Mouse (Mus musculus): Measurements from ENCODE around the gene Zbtb12. TPM values are rescaled to one million over a fixed set of nuclear protein-coding genes. Genes with fewer than 3 reads are reported as not detected.
"Not testable (repeated sequence)": the region's sequence is repeated elsewhere in the genome, so short reads cannot be mapped to it uniquely, and the experiment has no call there.

Gene Zbtb12
- total RNA-seq, 2 experiments from 2014 or later, result 35.4 to 38.3 TPM

- intact Hi-C loops (cut with DNase I), result no loop called here
- DNase-seq, result peak; percentile 46
Measured at GRCm38 (mm10) chr17:34899053-34899889, 20.0 kb downstream of the Zbtb12 start.

GRCm38 (mm10) chr17:34899890-34900243 is 20.6 kb downstream of the Zbtb12 start:
- DNase-seq, result no peak

GRCm38 (mm10) chr17:34900826-34901225 is 21.5 kb downstream of the Zbtb12 start:
- intact Hi-C loops (cut with DNase I); DNase-seq: not testable (repeated sequence)

More at GRCm38 (mm10) chr17:34899890-34900243, 20.6 kb downstream of the Zbtb12 start:
- intact Hi-C loops (cut with DNase I), result no loop called here

- intact Hi-C loops (cut with DNase I); DNase-seq: not testable (repeated sequence)
Measured at GRCm38 (mm10) chr17:34901948-34902347, 22.7 kb downstream of the Zbtb12 start.

- DNase-seq, result no peak
- intact Hi-C loops (cut with DNase I), result no loop called here
Measured at GRCm38 (mm10) chr17:34902895-34903294, 23.6 kb downstream of the Zbtb12 start.

- DNase-seq, result no peak
- intact Hi-C loops (cut with DNase I), result no loop called here
Measured at GRCm38 (mm10) chr17:34910982-34911381, 31.7 kb downstream of the Zbtb12 start.

GRCm38 (mm10) chr17:34911945-34912351 is 32.7 kb downstream of the Zbtb12 start:
- peak; percentile 69 for DNase-seq
- intact Hi-C loops (cut with DNase I), result no loop called here

- intact Hi-C loops (cut with DNase I), result no loop called here
- DNase-seq, result no peak
Measured at GRCm38 (mm10) chr17:34913930-34914665, 34.8 kb downstream of the Zbtb12 start, which contains the start of gene Slc44a4. Slc44a4 (plus strand) TSS chr17:34914466.

GRCm38 (mm10) chr17:34915410-34915831 is 36.1 kb downstream of the Zbtb12 start:
- no peak for DNase-seq
- intact Hi-C loops (cut with DNase I), result no loop called here

GRCm38 (mm10) chr17:34916316-34916715 is 37.0 kb downstream of the Zbtb12 start:
- DNase-seq, result no peak
- intact Hi-C loops (cut with DNase I), result no loop called here

GRCm38 (mm10) chr17:34917188-34917587 is 37.9 kb downstream of the Zbtb12 start:
- intact Hi-C loops (cut with DNase I), result no loop called here
- no peak for DNase-seq

GRCm38 (mm10) chr17:34922939-34923338 is 43.7 kb downstream of the Zbtb12 start:
- intact Hi-C loops (cut with DNase I), result no loop called here
- no peak for DNase-seq

- no peak for DNase-seq
- intact Hi-C loops (cut with DNase I), result no loop called here
Measured at GRCm38 (mm10) chr17:34924258-34924657, 45.0 kb downstream of the Zbtb12 start.

- intact Hi-C loops (cut with DNase I), result no loop called here
- DNase-seq, result no peak
Measured at GRCm38 (mm10) chr17:34927306-34928019, 48.2 kb downstream of the Zbtb12 start.

- intact Hi-C loops (cut with DNase I), result no loop called here
- DNase-seq, result no peak
Measured at GRCm38 (mm10) chr17:34928841-34929240, 49.6 kb downstream of the Zbtb12 start.

- DNase-seq, result peak; percentile 99
- intact Hi-C loops (cut with DNase I), result no loop called here
Measured at GRCm38 (mm10) chr17:34931061-34931734, 51.9 kb downstream of the Zbtb12 start, which contains the start of gene Neu1. Neu1 (plus strand) TSS chr17:34931253.

GRCm38 (mm10) chr17:34931735-34932098 is 52.4 kb downstream of the Zbtb12 start:
- intact Hi-C loops (cut with DNase I), result loop anchor here (2.0 kb wide), 1 partner anchor 71 kb away; no protein-coding TSS in a partner anchor
- DNase-seq, result no peak

- intact Hi-C loops (cut with DNase I), result loop anchor here (2.0 kb wide), 1 partner anchor 71 kb away; no protein-coding TSS in a partner anchor
- DNase-seq, result no peak
Measured at GRCm38 (mm10) chr17:34932287-34932686, 53.0 kb downstream of the Zbtb12 start.

GRCm38 (mm10) chr17:34934031-34934430 is 54.7 kb downstream of the Zbtb12 start:
- no peak for DNase-seq
- intact Hi-C loops (cut with DNase I), result no loop called here

- no peak for DNase-seq
- intact Hi-C loops (cut with DNase I), result no loop called here
Measured at GRCm38 (mm10) chr17:34934830-34935229, 55.5 kb downstream of the Zbtb12 start.

All from left cerebral cortex, postnatal 4 days (tissue).